8 mouse cellular contexts compared by ENCODE assay signal in the genomic region with DNA sequence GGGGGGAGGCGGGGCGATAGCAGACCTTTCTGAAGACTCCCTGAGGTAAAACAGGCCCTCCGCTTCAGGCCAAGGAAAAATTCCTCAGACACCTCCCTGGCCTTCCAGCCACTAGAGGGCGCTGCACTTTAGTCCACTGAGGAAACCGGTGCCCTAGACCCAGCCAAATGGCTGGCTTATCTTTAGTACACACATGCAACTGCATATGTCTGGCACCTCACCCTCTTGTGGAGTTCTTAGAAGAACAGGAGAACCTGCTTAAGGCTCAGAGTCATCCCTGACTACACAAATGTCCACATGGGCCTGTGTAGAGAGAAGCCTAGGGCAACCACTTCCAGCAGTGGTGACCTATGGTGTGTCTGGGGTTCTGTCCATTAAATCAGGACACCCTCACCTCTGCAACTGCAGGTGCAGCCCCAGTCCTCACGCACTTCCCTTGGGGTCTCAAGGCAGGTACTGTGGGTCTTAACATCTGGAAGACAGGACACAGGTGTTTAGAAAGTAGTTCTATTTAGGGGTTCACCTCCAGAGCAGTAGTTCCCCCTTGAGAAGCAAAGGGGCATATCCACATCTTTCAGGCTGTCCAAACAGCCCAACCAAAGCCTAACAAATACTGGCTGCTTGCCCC. TPM values are rescaled to one million over a fixed set of nuclear protein-coding genes. Genes with fewer than 3 reads are reported as not detected.
DNase-seq lines count a peak whose midpoint lies in the region; ATAC-seq lines count a peak whose summit lies in the region.

No protein-coding gene starts in this region.

- peaks cover 31% of the 10 kb centered on the region for H3K27me3 ChIP-seq in intestine, embryonic 15.5 days (replicated peaks)
- H3K27me3 ChIP-seq in midbrain, embryonic 14.5 days (ENCODE audit: control insufficient read depth, insufficient read depth, low read length): peaks cover 27% of the 10 kb centered on the region
- H3K27me3 ChIP-seq in splenic B cell, adult 2 months (ENCODE audit: control insufficient read depth, insufficient read depth, low read length, poor library complexity, severe bottlenecking): no peaks in the 10 kb centered on the region

- ATAC-seq in frontal cortex, adult (ENCODE audit: low TSS enrichment): peak; percentile 45
- peak; percentile 60 for ATAC-seq in intestine, embryonic 15.5 days
- 0 out of 2 replicates have a peak, but pooled peaks have one; percentile 17 for ATAC-seq in midbrain, embryonic 14.5 days (ENCODE audit: low FRiP score, low TSS enrichment)

- H3K4me3 ChIP-seq in intestine, embryonic 15.5 days (replicated peaks): no peak overlapping the region
- no peak overlapping the region for H3K4me3 ChIP-seq in midbrain, embryonic 14.5 days (replicated peaks; ENCODE audit: low read depth, low read length)

- no peak overlapping the region for H3K9ac ChIP-seq in intestine, embryonic 15.5 days
- H3K9ac ChIP-seq in midbrain, embryonic 14.5 days (replicated peaks; ENCODE audit: low read length): no peak overlapping the region

- peaks cover 22% of the 10 kb centered on the region for H3K4me1 ChIP-seq in intestine, embryonic 15.5 days (replicated peaks)
- 0 out of 2 replicates have a peak, but pooled peaks cover under 1% of the 10 kb centered on the region for H3K4me1 ChIP-seq in midbrain, embryonic 14.5 days (ENCODE audit: control insufficient read depth, insufficient read depth, low read length)

- H3K36me3 ChIP-seq in intestine, embryonic 15.5 days: peaks cover 29% of the 10 kb centered on the region
- H3K36me3 ChIP-seq in midbrain, embryonic 14.5 days (ENCODE audit: control insufficient read depth, insufficient read depth, low read length): peaks cover 38% of the 10 kb centered on the region
- H3K36me3 ChIP-seq in splenic B cell, adult 2 months (ENCODE audit: control insufficient read depth, insufficient read depth, low read length, poor library complexity, severe bottlenecking): peaks cover 7% of the 10 kb centered on the region

- H3K4me2 ChIP-seq in intestine, embryonic 15.5 days (replicated peaks): no peak overlapping the region
- H3K4me2 ChIP-seq in midbrain, embryonic 14.5 days (ENCODE audit: low read length): no peak overlapping the region

- DNase-seq in left cerebral cortex, adult 11 months (ENCODE audit: low spot score): peak; percentile 73
- no peak for DNase-seq in left cerebral cortex, adult 8-10 months (ENCODE audit: low spot score in 2 of 2)
- peak; percentile 86 to 87 for DNase-seq in cerebellum, adult 18-20 months
- peak; percentile 73 to 84 for DNase-seq in left cerebral cortex, postnatal 25 days (ENCODE audit: low spot score in 2 of 2)
- DNase-seq in midbrain, embryonic 14.5 days: peak; percentile 87
- peak; percentile 79 for DNase-seq in splenic B cell, adult 2 months (ENCODE audit: low read depth, low spot score)

- H3K27ac ChIP-seq in intestine, embryonic 15.5 days: no peak overlapping the region
- H3K27ac ChIP-seq in midbrain, embryonic 14.5 days (replicated peaks; ENCODE audit: low read depth, low read length): no peak overlapping the region

- H3K9me3 ChIP-seq in intestine, embryonic 15.5 days: no peaks in the 10 kb centered on the region
- no peaks in the 10 kb centered on the region for H3K9me3 ChIP-seq in midbrain, embryonic 14.5 days (ENCODE audit: control insufficient read depth, low read length)

- 24% methylated on average over 4 of the region's 6 CpGs for WGBS in intestine, embryonic 15.5 days
- 10% methylated on average over 4 of the region's 6 CpGs for WGBS in midbrain, embryonic 14.5 days

- intact Hi-C loops in left cerebral cortex, postnatal 25 days (cut with DNase I): no loop called here

RNA-seq across cellular contexts. Expression of a gene that starts 3.8 kb away (rescaled TPM):
- 100 to 1,000 TPM; 162 to 182 (median 166) TPM for total RNA-seq in left cerebral cortex, adult 8-10 months (2022)
- polyA plus RNA-seq in intestine, embryonic 15.5 days (2015; fragmentation: Nextera tagmentation; extraction: Ambion mirVana): 0.18 and 0.23 TPM in 2 replicates
- 100 to 1,000 TPM; 111 to 123 TPM for total RNA-seq in left cerebral cortex, postnatal 25 days (2021)
- polyA plus RNA-seq in midbrain, embryonic 14.5 days (2014; fragmentation: Nextera tagmentation; extraction: Ambion mirVana): 0.89 and 1.9 TPM in 2 replicates

RNA-seq across cellular contexts. Expression of a gene that starts 8.3 kb away (rescaled TPM):
- total RNA-seq in left cerebral cortex, adult 8-10 months (2022): 100 to 1,000 TPM; 545 to 609 (median 570) TPM
- polyA plus RNA-seq in intestine, embryonic 15.5 days (2015; fragmentation: Nextera tagmentation; extraction: Ambion mirVana): 1,119 and 1,131 TPM in 2 replicates
- 100 to 1,000 TPM; 650 to 673 TPM for total RNA-seq in left cerebral cortex, postnatal 25 days (2021)
- polyA plus RNA-seq in midbrain, embryonic 14.5 days (2014; fragmentation: Nextera tagmentation; extraction: Ambion mirVana): 680 and 689 TPM in 2 replicates

RNA-seq across cellular contexts. Expression of a gene that starts 23.8 kb away (rescaled TPM):
- 1 to 10 TPM; 2.2 to 3.6 (median 3.2) TPM for total RNA-seq in left cerebral cortex, adult 8-10 months (2022)
- polyA plus RNA-seq in intestine, embryonic 15.5 days (2015; fragmentation: Nextera tagmentation; extraction: Ambion mirVana): 0.52 and 0.76 TPM in 2 replicates
- total RNA-seq in left cerebral cortex, postnatal 25 days (2021): 1 to 10 TPM; 1.5 to 2.4 TPM
- 1.1 and 1.5 TPM in 2 replicates for polyA plus RNA-seq in midbrain, embryonic 14.5 days (2014; fragmentation: Nextera tagmentation; extraction: Ambion mirVana)

RNA-seq across cellular contexts. Expression of a gene that starts 30.6 kb away (rescaled TPM):
- total RNA-seq in left cerebral cortex, adult 8-10 months (2022): 10 to 100 TPM; 65.7 to 72.5 (median 70.4) TPM
- polyA plus RNA-seq in intestine, embryonic 15.5 days (2015; fragmentation: Nextera tagmentation; extraction: Ambion mirVana): 137 and 144 TPM in 2 replicates
- 10 to 100 TPM; 75.9 to 78.0 TPM for total RNA-seq in left cerebral cortex, postnatal 25 days (2021)
- polyA plus RNA-seq in midbrain, embryonic 14.5 days (2014; fragmentation: Nextera tagmentation; extraction: Ambion mirVana): 80.4 and 94.9 TPM in 2 replicates

RNA-seq across cellular contexts. Expression of a gene that starts 33.8 kb away (rescaled TPM):
- 10 to 100 TPM; 47.9 to 56.7 (median 51.6) TPM for total RNA-seq in left cerebral cortex, adult 8-10 months (2022)
- 37.8 and 45.5 TPM in 2 replicates for polyA plus RNA-seq in intestine, embryonic 15.5 days (2015; fragmentation: Nextera tagmentation; extraction: Ambion mirVana)
- total RNA-seq in left cerebral cortex, postnatal 25 days (2021): 10 to 100 TPM; 42.1 to 45.7 TPM
- polyA plus RNA-seq in midbrain, embryonic 14.5 days (2014; fragmentation: Nextera tagmentation; extraction: Ambion mirVana): 35.9 and 39.8 TPM in 2 replicates

Comparison
In these comparisons a context has a peak if more than half of its experiments do, and no peak if none do; other contexts are left out.
1. DNase-seq: peak in left cerebral cortex, adult 11 months (single experiment), cerebellum, adult 18-20 months (2 of 2), left cerebral cortex, postnatal 25 days (2 of 2), midbrain, embryonic 14.5 days (single experiment) and splenic B cell, adult 2 months (single experiment); none in left cerebral cortex, adult 8-10 months (0 of 2).
2. Peak in every context shown above with its lines, with median percentiles within 50 percentile points of each other: ATAC-seq.